Mouse (Mus musculus) erythroblast, embryonic 14.5 days (primary cell): ENCODE measurements at regions not wholly inside any gene's neighbourhood (a gene's known extent, or its start where the extent isn't known, plus 50 kb on each side); places are given as distances from the start of the nearest gene placed in this dataset.
"Not testable (repeated sequence)": the region's sequence is repeated elsewhere in the genome, so short reads cannot be mapped to it uniquely, and the experiment has no call there.

ENCODE experiments used
- GATA1 ChIP-seq: IDR thresholded peaks from 2 replicates; pipeline ENCODE4 v1.6.1; 2012; ENCODE audit warnings: low read length, inconsistent platforms, mixed read lengths
- TAL1 ChIP-seq: IDR thresholded peaks from 3 replicates; pipeline ENCODE4 v1.6.1; 2012; ENCODE audit warnings: low read length, inconsistent platforms, mixed read lengths

DNA sequence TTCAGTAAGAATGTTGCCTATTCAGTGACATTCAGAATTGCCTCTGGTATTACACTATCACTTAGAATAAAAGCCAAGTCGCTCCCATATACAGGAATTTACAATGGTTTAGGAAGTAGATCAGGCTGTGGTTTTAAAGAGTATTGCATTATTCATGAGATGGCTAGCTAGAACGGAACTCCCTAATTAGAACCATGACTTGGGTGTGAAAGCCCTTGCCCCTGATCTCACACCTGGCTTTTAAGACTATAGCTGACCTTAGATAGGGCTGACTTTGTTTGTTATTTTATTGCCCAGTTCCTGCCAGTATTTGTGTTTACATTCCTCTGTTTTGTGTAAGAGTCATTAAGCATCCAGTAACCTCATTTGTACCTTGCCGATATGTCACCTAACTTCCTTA lies 678.7 kb downstream of the 5730507C01Rik start:
- not testable (repeated sequence) for TF ChIP-seq GATA1, TAL1
